14 mouse cellular contexts compared by ENCODE assay signal in genomic region chr9:42964366-42964765, GRCm38 (mm10). TPM values are rescaled to one million over a fixed set of nuclear protein-coding genes. Genes with fewer than 3 reads are reported as not detected.
DNase-seq lines count a peak whose midpoint lies in the region; ATAC-seq and TF ChIP-seq lines count a peak whose summit lies in the region.
"Had no signal": no experiment of that assay in that cellular context is flagged by ENCODE, and none has a peak within 500 bp of the region (broad histone marks: within the 10 kb centered on the region; RNA-seq: fewer than 3 reads in every experiment).

No protein-coding gene starts in this region.

- WGBS in kidney, postnatal 0 days = 57% methylated on average over 12 of the region's 12 CpGs

- TF ChIP-seq CTCF in kidney, postnatal 0 days (IDR thresholded peaks at IDR 0.05; ENCODE audit: low read depth) = no peak

- no peak overlapping the region for H3K9ac ChIP-seq in kidney, postnatal 0 days (ENCODE audit: low read depth, low read length)

- peak; percentile 23 to 25 for DNase-seq in cerebellum, postnatal 36 days
- DNase-seq in cerebellum, adult 9-11 months = no peak
- DNase-seq in kidney, postnatal 0 days (ENCODE audit: low spot score) = no peak
- DNase-seq in kidney, adult 18-20 months = no peak
- peak; percentile 32 to 67 for DNase-seq in layer of hippocampus, postnatal 14 days (ENCODE audit: low spot score in 2 of 2)
- DNase-seq in right cerebral cortex, postnatal 10 days (ENCODE audit: low spot score in 2 of 2) = peak; percentile 79 to 85
- DNase-seq in ovary, postnatal 10 days (ENCODE audit: low spot score) = no peak
- DNase-seq: B cell, adult 2 months; kidney, adult 8-10 months; lung, adult 18-20 months had no signal

- ATAC-seq in kidney, postnatal 0 days (replicated peaks; ENCODE audit: low FRiP score, low read depth) = no peak
- no peak for ATAC-seq in CD4-positive, CD25-positive, alpha-beta regulatory T cell, adult 4 months

- H3K4me1 ChIP-seq in kidney, postnatal 0 days (replicated peaks; ENCODE audit: insufficient read depth, low read length) = no peaks in the 10 kb centered on the region

- H3K4me2 ChIP-seq in kidney, postnatal 0 days (ENCODE audit: low read length) = no peak overlapping the region

- H3K27ac ChIP-seq in kidney, postnatal 0 days = 0 out of 2 replicates have a peak overlapping the region, but pooled peaks have one; percentile 13
- H3K27ac ChIP-seq: heart, embryonic 10.5 days had no signal

- no peak overlapping the region for H3K4me3 ChIP-seq in kidney, postnatal 0 days (replicated peaks; ENCODE audit: low read depth, low read length)
- H3K4me3 ChIP-seq: heart, embryonic 10.5 days; megakaryocyte, embryonic 14.5 days had no signal

- H3K27me3 ChIP-seq in kidney, postnatal 0 days (ENCODE audit: insufficient read depth, low read length) = no peaks in the 10 kb centered on the region

- no peaks in the 10 kb centered on the region for H3K9me3 ChIP-seq in kidney, postnatal 0 days (replicated peaks; ENCODE audit: low read length)
- H3K9me3 ChIP-seq: heart, embryonic 10.5 days; megakaryocyte, embryonic 14.5 days had no signal

- peaks cover 24% of the 10 kb centered on the region for H3K36me3 ChIP-seq in kidney, postnatal 0 days (ENCODE audit: insufficient read depth, low read length)

RNA-seq across cellular contexts. Expression of gene Grik4, which starts 20.1 kb away (rescaled TPM):
- polyA plus RNA-seq in kidney, postnatal 0 days (2015; fragmentation: Nextera tagmentation; extraction: Ambion mirVana) = 2.0 and 2.3 TPM in 2 replicates
- 10 to 100 TPM; 67.1 to 71.4 TPM for total RNA-seq in layer of hippocampus, postnatal 14 days (2021)
- not detected for polyA plus RNA-seq in CD4-positive, CD25-positive, alpha-beta regulatory T cell, adult 4 months (2017; shearing (Covaris generic))
- total RNA-seq: MEL had no signal

Comparison
In these comparisons a context has a peak if more than half of its experiments do, and no peak if none do; other contexts are left out.
1. DNase-seq: peak in cerebellum, postnatal 36 days (2 of 2), layer of hippocampus, postnatal 14 days (2 of 2) and right cerebral cortex, postnatal 10 days (2 of 2); none in cerebellum, adult 9-11 months (single experiment), kidney, postnatal 0 days (single experiment), kidney, adult 18-20 months (single experiment) and ovary, postnatal 10 days (single experiment).